Mouse (Mus musculus) forebrain, embryonic 12.5 days (tissue): ENCODE data around the gene Cyp1a1. TPM values are rescaled to one million over a fixed set of nuclear protein-coding genes. Genes with fewer than 3 reads are reported as not detected.

ENCODE experiments used
- ATAC-seq: fragments of 200-750 bp; cut with Nextera tagmentation; 2 replicates; pipeline ENCODE4 v1.8.0; 2017; ENCODE audit warnings: moderate TSS enrichment; ENCODE audit not compliant: low FRiP score
- H3K27ac ChIP-seq: fragments of 300-500 bp; sonication (generic); 2 replicates; pipeline ENCODE4 v1.5.1; 2016; ENCODE audit warnings: mild to moderate bottlenecking
- H3K27me3 ChIP-seq: fragments of 300-500 bp; sonication (generic); 2 replicates; pipeline ENCODE4 v1.6.1; 2016; ENCODE audit warnings: mild to moderate bottlenecking
- H3K36me3 ChIP-seq: fragments of 300-500 bp; sonication (generic); replicated peaks from 2 replicates; pipeline ENCODE4 v1.6.1; 2016; ENCODE audit warnings: mild to moderate bottlenecking
- H3K4me1 ChIP-seq: fragments of 300-500 bp; sonication (generic); 2 replicates; pipeline ENCODE4 v1.6.1; 2016
- H3K4me2 ChIP-seq: fragments of 300-500 bp; sonication (generic); 2 replicates; pipeline ENCODE4 v1.6.1; 2016; ENCODE audit warnings: mild to moderate bottlenecking, moderate library complexity
- H3K4me3 ChIP-seq: fragments of 300-500 bp; sonication (generic); replicated peaks from 2 replicates; pipeline ENCODE4 v1.5.1; 2016; ENCODE audit warnings: mild to moderate bottlenecking
- H3K9ac ChIP-seq: fragments of 300-500 bp; sonication (generic); 2 replicates; pipeline ENCODE4 v1.6.1; 2016; ENCODE audit warnings: mild to moderate bottlenecking
- H3K9me3 ChIP-seq: fragments of 300-500 bp; sonication (generic); 2 replicates; pipeline ENCODE4 v1.6.1; 2016
- WGBS: fragments of 180-500 bp; shearing (Covaris S2); methylation state at CpG from one replicate; pipeline ENCODE4 v1.1.7; 2016; 5-methylcytosine and 5-hydroxymethylcytosine counted together
- polyA plus RNA-seq: library from polyadenylated mRNA; unstranded; fragments of >200 nt; fragmentation: Nextera tagmentation; extraction: Ambion mirVana; gene quantifications from 2 replicates; pipeline ENCODE4 v1.2.1, GENCODE M21; 2016

The Cyp1a1 gene
- polyA plus RNA-seq, 1 experiment from 2014 or later: not detected

- Histone ChIP-seq H3K27ac (no peak overlapping the region), H3K4me3 (no peak overlapping the region), H3K27me3 (no peaks in the 10 kb centered on the region), H3K4me1 (peaks cover 12% of the 10 kb centered on the region), H3K9me3 (peaks cover 5% of the 10 kb centered on the region; the same call in 1 of the 2 replicates), H3K4me2 (no peak overlapping the region), H3K9ac (no peak overlapping the region), H3K36me3 (peaks cover 49% of the 10 kb centered on the region)
- 85% methylated on average over 2 of the region's 2 CpGs for WGBS
- no peak for ATAC-seq
Observed at GRCm38 (mm10) chr9:57712194-57712593, 24.5 kb downstream of the Cyp1a1 start.

- Histone ChIP-seq H3K36me3 (peaks cover 69% of the 10 kb centered on the region), H3K9ac (no peak overlapping the region), H3K4me3 (no peak overlapping the region), H3K4me1 (no peaks in the 10 kb centered on the region), H3K27me3 (no peaks in the 10 kb centered on the region), H3K4me2 (no peak overlapping the region), H3K9me3 (no peaks in the 10 kb centered on the region), H3K27ac (no peak overlapping the region)
- no peak for ATAC-seq
- 92% methylated on average over 7 of the region's 7 CpGs for WGBS
Observed at GRCm38 (mm10) chr9:57718408-57718807, 30.7 kb downstream of the Cyp1a1 start.

GRCm38 (mm10) chr9:57720736-57721135 is 33.0 kb downstream of the Cyp1a1 start:
- no peaks in the 10 kb centered on the region for H3K9me3 ChIP-seq
- H3K4me3 ChIP-seq: no peak overlapping the region
- H3K27ac ChIP-seq: no peak overlapping the region
- ATAC-seq: no peak
- H3K36me3 ChIP-seq: peaks cover 56% of the 10 kb centered on the region
- no peak overlapping the region for H3K9ac ChIP-seq
- 91% methylated on average over 3 of the region's 3 CpGs for WGBS
- H3K4me2 ChIP-seq: no peak overlapping the region
- H3K27me3 ChIP-seq: no peaks in the 10 kb centered on the region
- H3K4me1 ChIP-seq: no peaks in the 10 kb centered on the region

- H3K36me3 ChIP-seq: peaks cover 52% of the 10 kb centered on the region
- whole genome bisulfite sequencing: 84% methylated on average over 1 of the region's 1 CpGs
Observed at GRCm38 (mm10) chr9:57722371-57722770, 34.6 kb downstream of the Cyp1a1 start.

GRCm38 (mm10) chr9:57723315-57723715 is 35.6 kb downstream of the Cyp1a1 start:
- Histone ChIP-seq H3K27me3 (no peaks in the 10 kb centered on the region), H3K4me2 (no peak overlapping the region), H3K9ac (no peak overlapping the region), H3K4me3 (no peak overlapping the region), H3K27ac (no peak overlapping the region), H3K9me3 (no peaks in the 10 kb centered on the region), H3K36me3 (peaks cover 52% of the 10 kb centered on the region), H3K4me1 (no peaks in the 10 kb centered on the region)
- WGBS: 91% methylated on average over 5 of the region's 5 CpGs
- ATAC-seq: no peak

More at GRCm38 (mm10) chr9:57722371-57722770, 34.6 kb downstream of the Cyp1a1 start:
- Histone ChIP-seq H3K9ac (no peak overlapping the region), H3K9me3 (no peaks in the 10 kb centered on the region), H3K4me1 (no peaks in the 10 kb centered on the region), H3K27me3 (no peaks in the 10 kb centered on the region), H3K4me3 (no peak overlapping the region), H3K4me2 (no peak overlapping the region), H3K27ac (no peak overlapping the region)
- ATAC-seq: no peak

- WGBS: 93% methylated on average over 5 of the region's 5 CpGs
Observed at GRCm38 (mm10) chr9:57723796-57724195, 36.1 kb downstream of the Cyp1a1 start.

GRCm38 (mm10) chr9:57724701-57725100 is 37.0 kb downstream of the Cyp1a1 start:
- H3K4me3 ChIP-seq: no peak overlapping the region
- no peaks in the 10 kb centered on the region for H3K4me1 ChIP-seq
- no peak overlapping the region for H3K27ac ChIP-seq
- H3K4me2 ChIP-seq: no peak overlapping the region
- no peak for ATAC-seq
- no peaks in the 10 kb centered on the region for H3K27me3 ChIP-seq
- H3K9me3 ChIP-seq: no peaks in the 10 kb centered on the region
- no peak overlapping the region for H3K9ac ChIP-seq
- 98% methylated on average over 3 of the region's 3 CpGs for WGBS
- H3K36me3 ChIP-seq: peaks cover 48% of the 10 kb centered on the region

More at GRCm38 (mm10) chr9:57723796-57724195, 36.1 kb downstream of the Cyp1a1 start:
- Histone ChIP-seq H3K4me2 (no peak overlapping the region), H3K9me3 (no peaks in the 10 kb centered on the region), H3K9ac (no peak overlapping the region), H3K4me3 (no peak overlapping the region), H3K4me1 (no peaks in the 10 kb centered on the region), H3K36me3 (peaks cover 49% of the 10 kb centered on the region), H3K27me3 (no peaks in the 10 kb centered on the region), H3K27ac (no peak overlapping the region)
- ATAC-seq: no peak

- no peak overlapping the region for H3K27ac ChIP-seq
- H3K4me1 ChIP-seq: no peaks in the 10 kb centered on the region
- no peaks in the 10 kb centered on the region for H3K9me3 ChIP-seq
- no peak overlapping the region for H3K4me3 ChIP-seq
- no peaks in the 10 kb centered on the region for H3K27me3 ChIP-seq
- H3K9ac ChIP-seq: no peak overlapping the region
- ATAC-seq: no peak
- WGBS: 85% methylated on average over 1 of the region's 1 CpGs
- no peak overlapping the region for H3K4me2 ChIP-seq
- peaks cover 47% of the 10 kb centered on the region for H3K36me3 ChIP-seq
Observed at GRCm38 (mm10) chr9:57728312-57728711, 40.6 kb downstream of the Cyp1a1 start.

GRCm38 (mm10) chr9:57733606-57734005 is 45.9 kb downstream of the Cyp1a1 start:
- ATAC-seq: no peak
- no peak overlapping the region for H3K27ac ChIP-seq
- no peaks in the 10 kb centered on the region for H3K9me3 ChIP-seq
- no peaks in the 10 kb centered on the region for H3K27me3 ChIP-seq
- WGBS: 94% methylated on average over 6 of the region's 6 CpGs
- no peaks in the 10 kb centered on the region for H3K4me1 ChIP-seq
- H3K9ac ChIP-seq: no peak overlapping the region
- peaks cover 32% of the 10 kb centered on the region for H3K36me3 ChIP-seq
- no peak overlapping the region for H3K4me3 ChIP-seq
- H3K4me2 ChIP-seq: no peak overlapping the region

- no peak overlapping the region for H3K4me2 ChIP-seq
- H3K9ac ChIP-seq: no peak overlapping the region
- H3K9me3 ChIP-seq: no peaks in the 10 kb centered on the region
- no peak overlapping the region for H3K27ac ChIP-seq
- H3K4me1 ChIP-seq: no peaks in the 10 kb centered on the region
- no peak overlapping the region for H3K4me3 ChIP-seq
- no peaks in the 10 kb centered on the region for H3K27me3 ChIP-seq
- 91% methylated on average over 5 of the region's 5 CpGs for WGBS
- H3K36me3 ChIP-seq: peaks cover 43% of the 10 kb centered on the region
- no peak for ATAC-seq
Observed at GRCm38 (mm10) chr9:57739863-57740262, 52.1 kb downstream of the Cyp1a1 start.

- Histone ChIP-seq H3K4me2 (no peak overlapping the region), H3K27ac (no peak overlapping the region), H3K36me3 (peaks cover 86% of the 10 kb centered on the region), H3K27me3 (no peaks in the 10 kb centered on the region), H3K4me1 (no peaks in the 10 kb centered on the region), H3K4me3 (no peak overlapping the region), H3K9me3 (no peaks in the 10 kb centered on the region), H3K9ac (no peak overlapping the region)
- no peak for ATAC-seq
- WGBS: 74% methylated on average over 3 of the region's 3 CpGs
Observed at GRCm38 (mm10) chr9:57744462-57745091, 56.8 kb downstream of the Cyp1a1 start.

GRCm38 (mm10) chr9:57747067-57747466 is 59.3 kb downstream of the Cyp1a1 start:
- H3K27me3 ChIP-seq: no peaks in the 10 kb centered on the region
- no peaks in the 10 kb centered on the region for H3K4me1 ChIP-seq
- 90% methylated on average over 1 of the region's 1 CpGs for WGBS
- H3K27ac ChIP-seq: no peak overlapping the region
- no peak overlapping the region for H3K9ac ChIP-seq
- no peak overlapping the region for H3K4me2 ChIP-seq
- ATAC-seq: no peak
- H3K36me3 ChIP-seq: peaks cover 88% of the 10 kb centered on the region
- H3K4me3 ChIP-seq: no peak overlapping the region
- no peaks in the 10 kb centered on the region for H3K9me3 ChIP-seq

GRCm38 (mm10) chr9:57748137-57748536 is 60.4 kb downstream of the Cyp1a1 start:
- Histone ChIP-seq H3K27me3 (no peaks in the 10 kb centered on the region), H3K36me3 (peaks cover 92% of the 10 kb centered on the region), H3K9ac (no peak overlapping the region), H3K4me2 (no peak overlapping the region), H3K27ac (no peak overlapping the region), H3K4me3 (no peak overlapping the region), H3K9me3 (no peaks in the 10 kb centered on the region), H3K4me1 (no peaks in the 10 kb centered on the region)
- ATAC-seq: no peak
- WGBS: 93% methylated on average over 6 of the region's 6 CpGs
